Comparison of ENCODE assay signal across 9 mouse cellular contexts in genomic region chr2:58533521-58534001, GRCm38 (mm10). TPM values are rescaled to one million over a fixed set of nuclear protein-coding genes. Genes with fewer than 3 reads are reported as not detected.
DNase-seq lines count a peak whose midpoint lies in the region; ATAC-seq lines count a peak whose summit lies in the region.
"Had no signal": no experiment of that assay in that cellular context is flagged by ENCODE, and none has a peak within 500 bp of the region (broad histone marks: within the 10 kb centered on the region; RNA-seq: fewer than 3 reads in every experiment).

No protein-coding gene starts in this region.

- 0 out of 2 replicates have a peak, but pooled peaks cover 4% of the 10 kb centered on the region for H3K36me3 ChIP-seq in limb, embryonic 15.5 days
- no peaks in the 10 kb centered on the region for H3K36me3 ChIP-seq in stomach, embryonic 14.5 days (ENCODE audit: control insufficient read depth, insufficient read depth, low read length)

- intact Hi-C loops in left cerebral cortex, postnatal 25 days (cut with DNase I) = no loop called here

- peak; percentile 41; the same call in 1 of the 2 replicates for ATAC-seq in limb, embryonic 15.5 days (ENCODE audit: insufficient number of reproducible peaks, low FRiP score, low TSS enrichment, low read depth)
- ATAC-seq in stomach, embryonic 14.5 days (ENCODE audit: insufficient number of reproducible peaks, insufficient read depth, low FRiP score, low read depth) = no peak

- DNase-seq in heart, adult 11 months = peak; percentile 94
- DNase-seq in heart, adult 9 months (ENCODE audit: low spot score in 2 of 2) = no peak
- DNase-seq in cerebellum, adult 8-10 months = peak; percentile 61
- peak; percentile 55 for DNase-seq in forelimb bud, embryonic 11.5 days (ENCODE audit: low read depth, low spot score)
- DNase-seq in layer of hippocampus, postnatal 25 days (ENCODE audit: extremely low spot score in 1 of 2, low spot score in 1 of 2) = no peak
- no peak for DNase-seq in left cerebral cortex, postnatal 25 days (ENCODE audit: low spot score in 2 of 2)

- H3K27me3 ChIP-seq in limb, embryonic 15.5 days = no peaks in the 10 kb centered on the region
- no peaks in the 10 kb centered on the region for H3K27me3 ChIP-seq in stomach, embryonic 14.5 days (ENCODE audit: control insufficient read depth, insufficient read depth, low read length)
- H3K27me3 ChIP-seq: CH12.LX had no signal

- 14% methylated on average over 7 of the region's 7 CpGs for WGBS in limb, embryonic 15.5 days
- WGBS in stomach, embryonic 14.5 days = 23% methylated on average over 7 of the region's 7 CpGs

- peak overlapping the region; percentile 63 for H3K27ac ChIP-seq in limb, embryonic 15.5 days
- H3K27ac ChIP-seq in stomach, embryonic 14.5 days (ENCODE audit: low read length) = peak overlapping the region; percentile 78

- H3K9me3 ChIP-seq in limb, embryonic 15.5 days = no peaks in the 10 kb centered on the region
- H3K9me3 ChIP-seq in stomach, embryonic 14.5 days (ENCODE audit: control insufficient read depth, low read depth, low read length) = no peaks in the 10 kb centered on the region

- no peak overlapping the region for H3K9ac ChIP-seq in limb, embryonic 15.5 days
- H3K9ac ChIP-seq in stomach, embryonic 14.5 days (replicated peaks; ENCODE audit: low read depth, low read length) = no peak overlapping the region

- H3K4me1 ChIP-seq in limb, embryonic 15.5 days = peaks cover 45% of the 10 kb centered on the region
- H3K4me1 ChIP-seq in stomach, embryonic 14.5 days (ENCODE audit: control insufficient read depth, insufficient read depth, low read length) = peaks cover 45% of the 10 kb centered on the region

- H3K4me3 ChIP-seq in limb, embryonic 15.5 days = no peak overlapping the region
- H3K4me3 ChIP-seq in stomach, embryonic 14.5 days (ENCODE audit: low read depth, low read length) = no peak overlapping the region

- H3K4me2 ChIP-seq in limb, embryonic 15.5 days = no peak overlapping the region
- H3K4me2 ChIP-seq in stomach, embryonic 14.5 days (replicated peaks; ENCODE audit: low read depth, low read length) = 0 out of 2 replicates have a peak overlapping the region, but pooled peaks have one; percentile 12

RNA-seq across cellular contexts. Expression of gene Acvr1, which starts 33.4 kb away (rescaled TPM):
- 8.1 and 8.7 TPM in 2 replicates for polyA plus RNA-seq in limb, embryonic 15.5 days (2015; fragmentation: Nextera tagmentation; extraction: Ambion mirVana)
- 9.5 and 10.5 TPM in 2 replicates for polyA plus RNA-seq in stomach, embryonic 14.5 days (2014; fragmentation: Nextera tagmentation; extraction: Ambion mirVana)
- total RNA-seq in layer of hippocampus, postnatal 25 days (2021) = 10 to 100 TPM; 43.1 to 48.2 TPM
- total RNA-seq in left cerebral cortex, postnatal 25 days (2021) = 10 to 100 TPM; 32.4 to 34.1 TPM
- total RNA-seq: CH12.LX had no signal

RNA-seq across cellular contexts. Expression of gene Upp2, which starts 33.5 kb away (rescaled TPM):
- 7.0 and 8.2 TPM in 2 replicates for polyA plus RNA-seq in limb, embryonic 15.5 days (2015; fragmentation: Nextera tagmentation; extraction: Ambion mirVana)
- 9.2 and 11.6 TPM in 2 replicates for polyA plus RNA-seq in stomach, embryonic 14.5 days (2014; fragmentation: Nextera tagmentation; extraction: Ambion mirVana)
- total RNA-seq in layer of hippocampus, postnatal 25 days (2021) = 10 to 100 TPM; 30.9 to 32.5 TPM
- 10 to 100 TPM; 26.1 to 27.3 TPM for total RNA-seq in left cerebral cortex, postnatal 25 days (2021)
- total RNA-seq: CH12.LX had no signal

Comparison
In these comparisons a context has a peak if more than half of its experiments do, and no peak if none do; other contexts are left out.
1. DNase-seq: peak in heart, adult 11 months (single experiment), cerebellum, adult 8-10 months (single experiment) and forelimb bud, embryonic 11.5 days (single experiment); none in heart, adult 9 months (0 of 2), layer of hippocampus, postnatal 25 days (0 of 2) and left cerebral cortex, postnatal 25 days (0 of 2).